Mouse (Mus musculus) forebrain, embryonic 10.5 days (tissue): ENCODE data around the gene 4930469K13Rik. TPM values are rescaled to one million over a fixed set of nuclear protein-coding genes. Genes with fewer than 3 reads are reported as not detected.

Experiments
- DNase-seq: peaks from one replicate; pipeline ENCODE4 v3.0.0-alpha.2; 2017; ENCODE audit warnings: low spot score; ENCODE audit errors: extremely low spot score
- H3K27ac ChIP-seq: fragments of 300-500 bp; sonication (generic); 2 replicates; pipeline ENCODE4 v1.5.1; 2016; ENCODE audit warnings: mild to moderate bottlenecking
- H3K27me3 ChIP-seq: fragments of 300-500 bp; sonication (generic); 2 replicates; pipeline ENCODE4 v1.6.1; 2016; ENCODE audit warnings: mild to moderate bottlenecking; ENCODE audit not compliant: poor library complexity, severe bottlenecking
- H3K36me3 ChIP-seq: fragments of 300-500 bp; sonication (generic); replicated peaks from 2 replicates; pipeline ENCODE4 v1.6.1; 2016; ENCODE audit warnings: mild to moderate bottlenecking, moderate library complexity
- H3K4me1 ChIP-seq: fragments of 300-500 bp; sonication (generic); 2 replicates; pipeline ENCODE4 v1.6.1; 2016
- H3K4me3 ChIP-seq: fragments of 300-500 bp; sonication (generic); 2 replicates; pipeline ENCODE4 v1.5.1; 2016; ENCODE audit warnings: mild to moderate bottlenecking, moderate library complexity
- H3K9me3 ChIP-seq: fragments of 300-500 bp; sonication (generic); 2 replicates; pipeline ENCODE4 v1.6.1; 2016; ENCODE audit warnings: mild to moderate bottlenecking, moderate library complexity
- WGBS: fragments of 180-500 bp; shearing (Covaris S2); methylation state at CpG from one replicate; pipeline ENCODE4 v1.1.7; 2016; 5-methylcytosine and 5-hydroxymethylcytosine counted together
- polyA plus RNA-seq: library from polyadenylated mRNA; unstranded; fragments of >200 nt; fragmentation: Nextera tagmentation; extraction: Ambion mirVana; gene quantifications from 2 replicates; pipeline ENCODE4 v1.2.1, GENCODE M21; 2016

4930469K13Rik gene
- polyA plus RNA-seq, 1 experiment from 2014 or later: not detected

DNA sequence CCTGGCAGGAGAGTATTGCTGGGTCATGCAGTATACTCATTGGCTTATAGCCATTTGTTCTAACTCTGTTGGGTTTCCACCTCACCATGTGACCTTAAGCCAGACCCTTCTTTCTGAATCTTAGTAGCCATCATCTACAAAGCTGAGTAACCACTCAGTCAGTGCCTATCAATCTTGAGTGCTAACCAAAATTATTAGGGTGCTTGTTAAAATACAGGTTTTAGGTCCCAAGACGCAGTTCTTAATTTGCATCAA lies 49.3 kb downstream of the 4930469K13Rik start:
- no peak overlapping the region for H3K27ac ChIP-seq
- no peak for DNase-seq
- H3K36me3 ChIP-seq: no peaks in the 10 kb centered on the region
- H3K4me1 ChIP-seq: no peaks in the 10 kb centered on the region
- no peak overlapping the region for H3K4me3 ChIP-seq
- no peaks in the 10 kb centered on the region for H3K9me3 ChIP-seq
- no peaks in the 10 kb centered on the region for H3K27me3 ChIP-seq
- WGBS: 86% methylated on average over 1 of the region's 1 CpGs

DNA sequence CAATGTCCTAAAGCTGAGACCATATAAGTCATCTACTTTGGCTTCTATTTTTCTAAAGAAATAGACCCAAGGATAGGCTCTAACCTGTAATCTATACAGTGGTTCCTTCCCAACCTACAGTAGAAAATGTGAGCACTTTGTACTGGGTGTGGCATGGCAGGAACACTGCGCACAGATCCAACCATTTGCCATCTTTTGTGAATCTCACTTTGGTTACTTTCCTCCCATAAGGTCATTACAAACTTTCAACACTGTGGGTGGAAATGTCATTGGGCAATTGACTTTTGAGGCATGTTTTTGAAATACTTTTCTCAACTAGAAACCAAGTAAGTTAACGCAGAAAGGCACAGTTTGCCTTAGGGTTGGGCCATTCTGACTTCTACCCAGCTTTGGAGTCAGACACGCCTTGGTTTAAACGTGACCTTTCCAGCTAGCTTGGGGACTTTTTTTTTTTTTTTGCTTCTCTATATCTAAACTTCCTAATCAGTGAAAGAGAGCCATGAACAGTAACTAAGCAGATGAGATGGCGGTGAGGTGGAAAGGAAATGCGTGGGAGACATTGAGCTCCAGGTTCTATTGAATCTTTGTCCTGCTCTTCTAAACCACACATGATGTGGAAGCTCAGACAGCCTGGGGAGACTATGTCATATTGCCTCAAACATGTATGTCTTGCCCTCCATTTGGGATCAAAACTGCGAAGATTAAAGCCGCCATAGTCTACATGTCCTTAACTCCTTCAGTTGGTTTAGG lies 49.8 kb downstream of the 4930469K13Rik start:
- no peak for DNase-seq
- Histone ChIP-seq H3K9me3 (no peaks in the 10 kb centered on the region), H3K4me3 (no peak overlapping the region), H3K27ac (no peak overlapping the region), H3K36me3 (no peaks in the 10 kb centered on the region), H3K4me1 (no peaks in the 10 kb centered on the region), H3K27me3 (no peaks in the 10 kb centered on the region)
- WGBS: 94% methylated on average over 8 of the region's 8 CpGs

DNA sequence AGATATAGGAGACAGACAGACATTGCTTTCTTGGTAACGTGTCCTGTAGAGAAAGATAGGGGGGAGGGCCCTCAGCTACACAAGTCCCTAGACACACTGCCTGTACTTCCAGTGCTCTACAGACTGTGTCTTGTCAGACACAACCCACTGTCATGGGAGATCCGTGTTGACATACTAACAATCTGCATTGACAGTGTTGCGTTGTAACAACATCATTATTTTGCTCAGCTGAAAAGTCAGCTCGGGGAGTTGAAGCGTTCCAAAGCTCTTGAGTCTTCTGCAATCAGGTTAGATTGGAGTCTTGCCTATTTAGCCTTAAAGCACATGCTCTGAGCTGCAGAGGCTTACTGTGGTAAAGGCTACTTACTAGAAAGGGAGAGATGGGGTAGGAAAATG lies 50.8 kb downstream of the 4930469K13Rik start:
- no peak overlapping the region for H3K27ac ChIP-seq
- H3K4me3 ChIP-seq: no peak overlapping the region
- no peaks in the 10 kb centered on the region for H3K27me3 ChIP-seq
- H3K36me3 ChIP-seq: no peaks in the 10 kb centered on the region
- 91% methylated on average over 5 of the region's 5 CpGs for WGBS
- no peaks in the 10 kb centered on the region for H3K9me3 ChIP-seq
- no peak for DNase-seq
- H3K4me1 ChIP-seq: no peaks in the 10 kb centered on the region

DNA sequence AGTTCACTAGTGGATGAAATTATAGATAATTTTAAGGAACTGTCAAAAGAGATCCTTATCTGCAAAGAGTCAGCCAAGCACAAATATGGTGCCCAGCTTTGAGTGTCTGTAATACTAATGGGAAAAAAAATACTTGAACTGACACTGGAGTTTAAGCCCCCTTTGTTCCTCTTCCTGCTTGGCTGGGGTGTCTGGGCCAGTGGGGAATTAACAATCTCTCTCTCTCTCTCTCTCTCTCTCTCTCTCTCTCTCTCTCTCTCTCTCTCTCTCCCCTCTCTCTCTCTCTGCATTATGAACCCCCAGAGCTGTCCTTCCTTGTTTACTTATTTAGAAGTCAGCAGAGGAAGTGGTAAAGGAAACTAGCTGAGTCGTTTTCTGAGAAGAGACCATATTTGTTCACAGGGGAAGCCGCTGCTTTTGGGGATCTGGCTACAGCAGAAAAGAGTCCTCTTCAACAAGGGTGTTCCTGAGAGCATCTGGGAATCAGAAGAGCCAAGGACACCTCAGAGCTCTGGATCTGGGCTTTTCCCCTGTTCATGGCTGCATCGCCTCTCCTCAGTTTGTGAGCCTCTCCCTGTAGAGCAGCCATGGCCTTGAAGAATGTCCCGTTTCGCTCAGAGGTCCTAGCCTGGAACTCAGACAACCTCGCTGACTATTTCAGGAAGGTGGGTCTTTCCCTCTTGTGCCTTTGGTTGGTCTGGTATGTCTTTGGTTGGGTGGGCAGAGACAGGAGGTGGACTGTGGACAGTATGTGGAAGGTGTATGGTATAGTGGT lies 51.4 kb downstream of the 4930469K13Rik start, which contains the start of gene Lcp2:
Gene Lcp2 (plus strand): TSS at position 154 of the 775 bp plus-strand sequence.
- WGBS: 83% methylated on average over 6 of the region's 6 CpGs
- Histone ChIP-seq H3K4me3 (no peak within 1 kb of the TSS), H3K9me3 (no peaks in the 10 kb centered on the region), H3K36me3 (no peaks in the 10 kb centered on the region), H3K27me3 (no peaks in the 10 kb centered on the region), H3K27ac (no peak within 1 kb of the TSS), H3K4me1 (no peaks in the 10 kb centered on the region)
- DNase-seq: no peak

DNA sequence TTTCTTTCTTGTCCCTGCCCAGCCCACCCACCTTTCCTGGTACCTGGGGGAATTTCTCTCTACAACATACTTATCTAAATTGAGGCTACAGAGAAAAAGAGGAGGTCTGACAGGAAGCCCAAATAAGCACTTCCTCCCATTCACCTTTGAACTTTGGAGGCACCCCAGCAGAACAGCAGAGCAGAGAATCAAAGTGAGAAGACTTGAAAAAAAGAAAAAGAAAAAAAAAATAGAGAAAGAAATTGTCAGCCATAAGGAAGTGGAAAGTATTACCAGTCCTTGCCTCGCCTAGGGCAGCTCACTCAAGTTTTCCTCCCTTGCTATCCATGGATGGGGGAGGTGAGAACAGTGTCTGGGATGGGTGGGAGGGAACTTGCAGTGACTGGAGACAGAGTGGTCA lies 55.5 kb downstream of the 4930469K13Rik start:
- DNase-seq: no peak
- H3K9me3 ChIP-seq: peaks cover 8% of the 10 kb centered on the region; the same call in 1 of the 2 replicates
- no peaks in the 10 kb centered on the region for H3K36me3 ChIP-seq
- H3K27ac ChIP-seq: no peak overlapping the region
- no peak overlapping the region for H3K4me3 ChIP-seq
- 81% methylated on average over 1 of the region's 1 CpGs for WGBS
- H3K27me3 ChIP-seq: no peaks in the 10 kb centered on the region
- no peaks in the 10 kb centered on the region for H3K4me1 ChIP-seq

DNA sequence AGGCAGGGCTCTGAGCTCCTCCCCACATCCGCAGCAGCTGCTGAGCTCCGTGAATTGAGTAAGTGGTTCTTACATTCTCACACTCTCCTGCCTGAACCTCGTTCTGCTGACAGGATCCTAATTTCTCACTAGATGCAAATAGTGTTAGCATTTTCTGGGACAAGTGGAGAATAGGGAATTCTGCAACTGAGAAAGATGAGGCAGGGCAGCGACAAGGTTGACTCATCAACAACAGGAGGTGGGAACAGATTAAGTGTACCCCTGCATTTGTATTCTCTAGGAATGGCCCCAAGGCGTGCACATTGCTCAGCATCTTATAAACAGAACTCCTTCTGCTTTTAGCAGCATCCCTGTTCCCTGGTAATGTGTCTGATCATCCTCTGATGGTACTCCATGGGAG lies 58.3 kb downstream of the 4930469K13Rik start:
- Histone ChIP-seq H3K4me3 (no peak overlapping the region), H3K4me1 (no peaks in the 10 kb centered on the region), H3K9me3 (peaks cover 8% of the 10 kb centered on the region; the same call in 1 of the 2 replicates), H3K36me3 (no peaks in the 10 kb centered on the region), H3K27me3 (no peaks in the 10 kb centered on the region), H3K27ac (no peak overlapping the region)
- 90% methylated on average over 5 of the region's 5 CpGs for WGBS
- DNase-seq: no peak

DNA sequence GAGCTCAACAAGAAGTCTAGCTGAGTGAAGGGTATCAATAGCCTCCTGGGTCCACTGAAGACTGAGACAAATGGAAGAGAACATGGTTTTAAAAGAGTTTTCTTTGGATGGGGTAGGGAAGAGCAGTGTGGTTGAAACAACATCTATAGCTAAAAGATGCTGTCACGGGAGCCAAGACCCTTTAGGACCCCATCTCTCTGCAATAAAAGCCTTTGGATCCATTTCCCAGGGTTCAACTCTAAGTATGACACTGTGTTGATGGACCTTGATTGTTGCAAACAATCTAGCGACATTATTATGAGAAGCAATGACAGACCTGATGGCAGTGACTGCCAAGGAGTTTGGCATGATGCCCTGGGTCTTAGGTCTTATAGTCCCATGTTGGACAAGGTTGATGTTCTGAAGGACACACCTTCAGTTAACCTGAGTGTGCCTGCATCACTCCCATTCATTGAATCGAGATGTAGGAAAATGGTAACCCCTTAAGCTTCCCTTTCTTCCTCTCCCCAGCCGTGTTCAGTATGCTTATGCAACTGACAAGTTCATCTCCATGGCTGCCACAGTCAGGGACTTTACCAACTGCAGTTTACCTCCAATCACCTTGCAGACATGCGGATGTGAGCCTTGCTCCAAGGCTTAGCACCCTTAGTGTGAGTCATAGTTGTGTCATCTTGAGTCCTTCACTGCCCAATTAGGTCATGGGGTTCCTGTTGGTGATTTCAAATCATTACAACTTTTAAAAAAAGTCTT lies 62.3 kb downstream of the 4930469K13Rik start:
- no peaks in the 10 kb centered on the region for H3K36me3 ChIP-seq
- WGBS: 83% methylated on average over 5 of the region's 5 CpGs
- no peak overlapping the region for H3K27ac ChIP-seq
- H3K4me1 ChIP-seq: no peaks in the 10 kb centered on the region
- peaks cover 2% of the 10 kb centered on the region; the same call in 1 of the 2 replicates for H3K9me3 ChIP-seq
- DNase-seq: no peak
- no peak overlapping the region for H3K4me3 ChIP-seq
- no peaks in the 10 kb centered on the region for H3K27me3 ChIP-seq

DNA sequence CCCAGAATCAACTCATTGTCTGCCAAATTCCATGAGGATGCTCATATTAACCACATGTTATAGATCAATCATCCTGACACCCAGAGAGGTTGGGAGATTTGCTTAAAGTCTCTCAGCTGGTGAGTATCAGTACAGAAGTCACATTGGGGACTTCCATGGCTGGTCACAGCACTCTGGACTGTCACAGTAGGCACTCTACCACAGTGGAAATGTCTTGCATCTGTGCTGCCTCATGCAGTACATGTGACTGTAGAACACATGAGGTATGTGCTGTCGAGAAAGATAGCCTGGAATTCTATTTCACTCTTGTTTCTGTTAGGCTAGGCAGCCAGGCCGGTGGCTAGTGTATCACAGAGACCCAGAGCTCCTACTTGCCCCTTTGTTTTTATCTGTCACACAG lies 63.6 kb downstream of the 4930469K13Rik start:
- H3K9me3 ChIP-seq: no peaks in the 10 kb centered on the region
- H3K27ac ChIP-seq: no peak overlapping the region
- DNase-seq: no peak
- H3K36me3 ChIP-seq: no peaks in the 10 kb centered on the region
- WGBS: 78% methylated on average over 2 of the region's 2 CpGs
- H3K27me3 ChIP-seq: no peaks in the 10 kb centered on the region
- H3K4me1 ChIP-seq: peaks cover under 1% of the 10 kb centered on the region; the same call in 1 of the 2 replicates
- no peak overlapping the region for H3K4me3 ChIP-seq

DNA sequence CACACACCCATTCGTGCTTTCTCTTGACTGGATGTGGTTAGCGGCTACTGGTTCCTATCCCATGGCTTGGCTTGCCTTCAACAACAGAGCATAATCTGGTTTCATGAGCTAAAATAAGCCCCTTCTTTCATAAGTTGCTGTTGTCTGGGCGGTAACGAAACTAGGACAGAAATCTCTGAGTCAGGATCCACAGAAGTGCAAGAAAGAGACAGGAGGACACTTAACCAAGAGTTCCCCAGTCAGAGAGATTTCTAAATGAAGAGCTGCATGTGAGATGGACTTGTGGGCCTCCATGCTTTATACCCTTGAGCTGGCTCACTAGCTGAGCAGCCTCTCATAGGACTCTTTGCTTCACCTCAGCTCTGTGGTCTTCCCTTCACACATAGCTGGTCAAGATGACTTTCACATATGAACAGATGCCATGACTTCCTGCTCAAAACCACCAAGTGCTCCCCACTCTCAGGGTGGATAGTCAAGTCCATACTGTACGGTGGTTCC lies 64.3 kb downstream of the 4930469K13Rik start:
- Histone ChIP-seq H3K4me1 (peaks cover 8% of the 10 kb centered on the region), H3K36me3 (no peaks in the 10 kb centered on the region), H3K9me3 (no peaks in the 10 kb centered on the region), H3K4me3 (no peak overlapping the region), H3K27me3 (no peaks in the 10 kb centered on the region), H3K27ac (no peak overlapping the region)
- WGBS: 91% methylated on average over 5 of the region's 5 CpGs
- no peak for DNase-seq

DNA sequence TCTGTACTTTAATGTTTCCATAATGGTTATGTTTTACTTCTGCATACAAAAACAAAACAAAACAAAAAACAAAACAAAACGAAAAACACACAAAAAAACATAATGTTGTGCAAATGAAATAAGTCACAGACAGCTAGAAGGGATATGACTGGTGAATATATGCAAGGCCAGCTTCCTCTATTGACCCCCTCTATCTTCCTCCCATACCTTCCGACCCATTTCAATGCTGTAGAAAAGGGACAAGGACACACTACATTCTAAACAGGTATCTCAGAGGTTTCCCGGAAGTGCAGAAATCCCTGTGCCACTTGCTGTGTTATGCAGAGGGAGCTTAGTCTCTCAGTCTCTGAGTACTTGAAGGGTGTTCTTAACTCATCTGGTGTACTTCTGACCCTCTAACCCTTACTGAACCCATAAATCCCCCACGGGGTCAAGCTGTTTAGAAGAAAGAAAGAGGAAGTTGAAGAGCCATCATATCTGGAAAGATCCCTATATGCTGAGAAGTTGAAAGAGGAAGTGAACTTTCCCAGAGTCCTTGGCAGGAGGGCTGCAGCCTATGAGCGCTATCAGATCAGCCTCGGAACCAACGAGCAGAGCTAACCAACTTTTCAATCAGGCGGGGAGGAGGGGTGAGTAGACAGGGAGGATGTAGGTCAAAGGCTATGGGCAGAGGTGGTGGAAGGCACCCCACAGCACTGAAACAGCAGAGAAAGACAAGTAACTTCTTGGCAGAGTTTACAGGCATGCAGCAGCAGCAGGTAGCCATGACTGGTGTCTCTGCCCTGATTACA lies 67.1 kb downstream of the 4930469K13Rik start:
- Histone ChIP-seq H3K4me3 (no peak overlapping the region), H3K9me3 (no peaks in the 10 kb centered on the region), H3K27me3 (no peaks in the 10 kb centered on the region), H3K36me3 (no peaks in the 10 kb centered on the region), H3K4me1 (peaks cover 15% of the 10 kb centered on the region), H3K27ac (no peak overlapping the region)
- no peak for DNase-seq
- 74% methylated on average over 8 of the region's 8 CpGs for WGBS

DNA sequence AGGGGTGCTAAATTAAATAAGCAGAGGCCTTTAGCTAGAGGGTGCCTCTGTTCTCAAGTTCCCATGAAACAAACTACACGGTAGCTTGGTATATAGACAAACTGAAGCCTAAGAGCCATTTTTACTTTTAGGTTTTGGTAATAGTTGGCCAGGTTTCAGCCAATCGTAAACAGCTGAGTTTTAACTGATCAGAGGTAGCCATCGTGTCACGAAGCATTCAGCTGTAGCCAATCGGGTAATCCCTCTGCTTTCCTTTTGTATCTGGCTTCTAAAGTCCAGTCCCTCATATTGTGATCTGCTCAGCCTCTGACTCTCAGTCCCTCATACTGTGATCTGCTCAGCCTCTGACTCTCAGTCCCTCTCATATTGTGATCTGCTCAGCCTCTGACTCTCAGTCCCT lies 68.7 kb downstream of the 4930469K13Rik start:
- 51% methylated on average over 5 of the region's 5 CpGs for WGBS
- Histone ChIP-seq H3K27ac (no peak overlapping the region), H3K36me3 (no peaks in the 10 kb centered on the region), H3K4me3 (no peak overlapping the region), H3K4me1 (peaks cover 15% of the 10 kb centered on the region), H3K27me3 (no peaks in the 10 kb centered on the region), H3K9me3 (no peaks in the 10 kb centered on the region)
- DNase-seq: no peak

DNA sequence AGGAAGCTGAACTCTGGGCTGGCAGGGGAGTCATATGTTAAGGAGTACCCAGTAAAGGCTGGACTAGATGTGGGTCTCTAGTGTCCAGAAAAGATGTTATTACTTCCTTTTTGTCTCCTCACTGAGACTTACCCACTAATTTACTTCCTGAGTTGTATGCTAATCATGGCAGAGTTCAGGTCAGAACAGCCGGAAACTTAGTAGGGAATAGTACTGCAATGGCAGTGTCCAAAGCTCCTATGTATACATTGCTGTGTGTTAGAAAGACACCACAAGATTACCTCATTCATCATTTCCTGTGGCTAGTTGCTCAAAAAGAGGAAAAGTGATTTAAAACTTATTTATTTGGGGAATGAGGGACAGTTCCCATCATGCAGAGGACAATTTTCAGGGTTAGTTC lies 73.3 kb downstream of the 4930469K13Rik start:
- no peaks in the 10 kb centered on the region for H3K9me3 ChIP-seq
- no peak for DNase-seq
- H3K27ac ChIP-seq: no peak overlapping the region
- no peak overlapping the region for H3K4me3 ChIP-seq
- WGBS: 91% methylated on average over 1 of the region's 1 CpGs
- H3K27me3 ChIP-seq: no peaks in the 10 kb centered on the region
- H3K4me1 ChIP-seq: peaks cover 15% of the 10 kb centered on the region
- H3K36me3 ChIP-seq: no peaks in the 10 kb centered on the region
